Mouse (Mus musculus) heart, adult 8-10 months (tissue): ENCODE data around the gene Cd34. TPM values are rescaled to one million over a fixed set of nuclear protein-coding genes. Genes with fewer than 3 reads are reported as not detected.

Experiments
- DNase-seq: peaks from one replicate; pipeline ENCODE4 v3.0.0; 2022; ENCODE audit warnings: low spot score
- total RNA-seq, 4 experiments: library from RNA; stranded (reverse); gene quantifications; 2 replicates each; pipeline ENCODE4 v1.2.4; 2022

Gene Cd34
- total RNA-seq, 4 experiments from 2014 or later, result 70.6 to 81.5 (median 80.7) TPM

- no peak for DNase-seq
Measured at GRCm38 (mm10) chr1:194971980-194972379, 33.4 kb downstream of the Cd34 start.

- peak; percentile 93 for DNase-seq
Measured at GRCm38 (mm10) chr1:194976164-194976516, 37.5 kb downstream of the Cd34 start.

- DNase-seq, result peak; percentile 85
Measured at GRCm38 (mm10) chr1:194976517-194977370, 38.1 kb downstream of the Cd34 start.

GRCm38 (mm10) chr1:194977371-194977761, 38.7 kb downstream of the Cd34 start:
- DNase-seq, result no peak

DNA sequence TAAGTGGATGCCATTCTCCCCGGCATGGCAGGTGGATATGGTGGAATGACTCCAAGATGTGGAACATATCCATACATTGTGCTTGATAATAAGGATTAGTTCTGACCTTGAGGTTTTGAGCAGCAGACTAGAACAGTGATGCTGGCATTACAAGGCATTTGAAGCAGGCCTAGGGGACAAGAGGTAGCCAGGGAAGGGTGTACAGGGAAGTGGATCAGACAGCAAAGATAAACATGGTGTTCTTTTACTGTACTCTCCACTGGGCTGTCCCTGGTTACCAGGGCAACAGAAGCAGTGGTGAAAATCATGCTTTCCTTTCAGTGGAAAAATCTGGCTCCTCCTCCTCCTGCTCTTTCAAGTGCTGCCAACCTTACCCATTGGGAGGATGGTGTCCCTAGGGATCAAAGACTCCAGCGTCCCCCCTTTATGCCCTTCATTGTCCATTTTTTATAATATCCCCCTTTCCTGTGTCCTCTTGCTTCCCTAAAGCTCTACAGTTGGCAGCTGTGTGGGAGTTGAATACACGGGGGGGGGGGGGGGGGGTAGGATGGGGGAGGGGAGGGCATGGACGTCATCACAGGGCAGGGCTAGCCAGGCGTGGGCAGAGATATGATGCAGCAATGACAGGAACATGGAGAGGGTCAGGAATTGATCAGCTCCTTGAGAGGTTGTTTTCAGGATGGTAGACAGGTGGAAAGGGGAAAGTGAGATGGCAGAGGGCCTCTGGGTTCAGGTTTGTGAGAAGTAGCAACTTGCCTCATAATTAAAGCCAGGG, 39.5 kb downstream of the Cd34 start:
- DNase-seq, result no peak

GRCm38 (mm10) chr1:194980826-194981435, 42.3 kb downstream of the Cd34 start:
- DNase-seq, result no peak

DNA sequence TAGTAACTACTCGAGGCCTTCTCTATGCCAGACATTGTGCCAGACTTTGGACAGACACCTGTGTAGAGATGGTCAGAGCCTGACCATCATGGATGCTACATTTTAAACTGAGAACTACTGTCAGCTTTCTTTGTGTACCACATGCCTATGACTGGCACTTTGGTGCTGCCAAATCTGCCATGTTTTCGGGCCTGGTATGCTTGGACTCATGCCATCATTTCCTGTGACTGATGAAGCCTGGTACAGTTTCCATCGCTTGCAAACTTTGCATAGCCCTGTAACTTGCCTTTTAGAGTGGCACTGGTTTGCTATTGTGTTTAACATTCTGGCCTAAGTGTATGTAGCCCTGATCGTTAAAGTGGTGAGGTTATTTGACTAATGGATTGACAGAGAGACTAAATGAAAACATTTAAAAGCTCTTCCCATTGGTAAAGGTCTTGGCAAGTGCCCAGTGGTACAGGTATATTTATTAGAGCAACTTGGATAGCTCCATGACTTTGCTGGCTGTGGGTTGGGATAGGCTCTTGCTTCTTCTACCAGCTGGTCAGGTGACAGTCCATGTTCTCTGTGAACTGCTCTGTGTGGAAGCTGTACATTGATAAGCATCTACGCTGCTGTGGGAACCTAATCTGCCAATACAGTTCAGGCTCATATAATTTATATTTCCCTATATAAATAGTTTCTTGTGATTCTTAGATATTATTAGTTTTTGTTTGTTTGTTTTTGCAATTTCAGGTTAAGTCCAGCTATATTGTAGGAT, 44.5 kb downstream of the Cd34 start:
- DNase-seq, result no peak

DNA sequence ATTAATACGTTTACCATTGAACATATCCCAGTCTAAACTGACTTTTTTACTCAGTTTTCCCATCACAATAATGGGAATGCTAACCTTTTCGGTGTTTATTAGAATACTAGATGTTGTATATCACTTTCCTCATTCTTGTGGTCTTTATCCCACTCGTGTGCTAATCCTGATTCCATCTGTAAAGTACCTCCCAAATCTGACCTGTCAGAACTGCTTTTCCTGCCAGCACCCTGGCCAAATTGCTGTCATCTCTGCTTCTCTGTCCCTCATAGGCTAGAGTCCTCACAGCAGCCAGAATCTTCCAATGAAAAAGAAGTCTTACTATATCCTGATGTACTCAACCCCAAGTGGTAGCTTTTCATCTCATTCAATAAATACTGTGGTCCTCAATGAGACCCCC, 46.3 kb downstream of the Cd34 start:
- DNase-seq, result no peak

- DNase-seq, result no peak
Measured at GRCm38 (mm10) chr1:194985442-194986210, 47.0 kb downstream of the Cd34 start.

DNA sequence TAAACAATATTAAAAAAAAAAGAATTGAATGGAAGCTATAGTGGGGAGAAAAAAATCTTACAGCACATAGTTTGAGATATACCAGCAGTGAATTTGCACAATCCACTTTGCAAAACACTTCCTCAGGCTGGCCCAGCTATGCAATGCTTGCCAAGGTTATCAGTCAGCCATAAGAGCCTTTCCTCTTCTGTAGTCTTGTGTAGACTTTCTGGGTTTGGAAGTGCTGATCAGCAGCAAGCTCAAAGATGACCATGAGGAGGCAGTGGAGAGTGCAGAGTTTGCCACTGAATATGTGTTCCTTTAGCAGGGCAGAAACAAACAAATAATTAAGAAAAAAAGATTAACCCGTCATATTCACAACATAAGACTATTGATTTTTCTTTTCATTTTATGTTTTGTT, 50.4 kb downstream of the Cd34 start:
- no peak for DNase-seq

- DNase-seq, result no peak
Measured at GRCm38 (mm10) chr1:194990976-194991375, 52.4 kb downstream of the Cd34 start.

DNA sequence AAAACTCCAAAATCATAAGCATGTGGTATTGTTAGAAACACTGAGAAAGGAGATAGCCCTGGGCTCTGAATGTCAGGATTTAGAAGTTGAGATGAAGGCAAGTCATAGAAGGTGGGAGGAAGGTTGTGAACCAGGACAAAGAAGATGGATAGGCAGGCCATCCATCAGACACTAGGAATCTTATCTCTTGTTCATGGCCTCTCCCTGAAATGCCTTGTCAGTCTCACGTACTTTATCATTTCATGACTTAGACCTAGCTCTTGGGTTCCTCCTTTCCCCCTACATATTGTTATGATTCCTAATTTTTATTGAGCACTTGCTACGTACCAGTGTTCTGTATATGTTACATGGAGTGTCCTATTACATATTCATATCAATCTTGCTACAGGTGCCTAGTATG, 53.0 kb downstream of the Cd34 start:
- no peak for DNase-seq

DNA sequence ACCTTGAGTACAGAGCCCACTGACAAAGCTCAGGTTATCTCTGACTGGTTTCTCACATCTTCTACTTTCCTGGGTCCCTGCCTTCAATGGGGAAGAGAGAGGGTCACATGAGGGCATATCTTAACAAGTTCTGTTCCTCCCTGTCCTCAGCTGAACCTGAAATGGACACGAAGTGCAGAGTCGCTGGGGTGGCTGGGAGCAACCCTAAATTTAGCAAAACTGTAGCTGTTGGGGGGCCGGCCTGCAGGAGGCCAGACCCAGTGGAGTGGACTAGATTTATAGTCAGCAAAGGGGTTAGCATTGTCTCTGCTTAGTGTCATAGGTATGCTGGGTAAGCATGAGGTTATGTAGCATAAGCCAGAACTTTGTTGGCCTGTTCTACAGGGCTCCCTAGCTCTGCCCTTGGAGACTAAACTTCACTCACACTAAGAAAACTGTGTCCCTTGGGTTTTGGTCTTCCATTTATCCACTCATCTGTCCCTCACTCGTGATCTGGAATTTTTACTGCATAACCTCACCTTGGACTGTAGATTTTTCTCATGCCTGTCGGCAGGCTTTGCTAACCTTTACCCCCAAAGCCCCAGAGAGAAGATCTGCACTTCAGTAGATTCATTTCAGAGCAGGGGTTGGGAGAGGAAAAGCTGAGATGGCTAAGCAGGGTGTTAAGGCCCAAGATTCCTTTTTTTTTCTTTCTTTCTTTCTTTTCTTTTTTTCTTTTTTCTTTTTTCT, 54.1 kb downstream of the Cd34 start:
- no peak for DNase-seq

- DNase-seq, result no peak
Measured at GRCm38 (mm10) chr1:194993409-194993988, 54.9 kb downstream of the Cd34 start.

- no peak for DNase-seq
Measured at GRCm38 (mm10) chr1:194994262-194994661, 55.6 kb downstream of the Cd34 start.

DNA sequence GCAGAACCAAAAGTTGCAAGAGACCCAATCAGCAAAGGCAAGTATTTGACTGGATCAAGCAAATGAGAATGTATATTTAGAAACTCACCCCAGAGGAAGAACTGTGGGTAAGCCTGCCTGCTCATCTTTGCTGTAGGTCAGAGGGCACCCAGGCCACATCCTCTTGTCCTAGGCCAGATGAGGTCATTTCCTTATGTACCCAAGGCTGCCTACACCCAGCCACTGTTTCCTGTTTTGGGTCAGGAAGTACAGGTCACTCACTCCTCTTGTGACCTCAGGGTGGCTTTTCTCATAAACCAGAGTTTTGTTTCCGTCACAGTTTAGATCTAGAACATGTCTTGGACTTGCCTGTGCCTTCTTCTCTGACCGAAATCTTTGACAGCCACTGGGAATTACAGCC, 56.6 kb downstream of the Cd34 start:
- peak; percentile 85 for DNase-seq

GRCm38 (mm10) chr1:194998396-194998795, 59.8 kb downstream of the Cd34 start:
- DNase-seq, result no peak

GRCm38 (mm10) chr1:195003328-195003727, 64.7 kb downstream of the Cd34 start:
- no peak for DNase-seq

GRCm38 (mm10) chr1:195004194-195004593, 65.6 kb downstream of the Cd34 start:
- DNase-seq, result no peak

- no peak for DNase-seq
Measured at GRCm38 (mm10) chr1:195006267-195006666, 67.6 kb downstream of the Cd34 start.
